Comparison of ENCODE assay signal across 8 mouse cellular contexts in genomic region chr16:30511563-30512340, GRCm38 (mm10). TPM values are rescaled to one million over a fixed set of nuclear protein-coding genes. Genes with fewer than 3 reads are reported as not detected.
DNase-seq lines count a peak whose midpoint lies in the region; ATAC-seq and TF ChIP-seq lines count a peak whose summit lies in the region.

No protein-coding gene starts in this region.

- peaks cover 12% of the 10 kb centered on the region for H3K36me3 ChIP-seq in embryonic facial prominence, embryonic 13.5 days
- peaks cover 15% of the 10 kb centered on the region for H3K36me3 ChIP-seq in limb, embryonic 10.5 days
- peaks cover 19% of the 10 kb centered on the region for H3K36me3 ChIP-seq in neural tube, embryonic 12.5 days

- peaks cover 4% of the 10 kb centered on the region; the same call in 1 of the 2 replicates for H3K9me3 ChIP-seq in embryonic facial prominence, embryonic 13.5 days
- no peaks in the 10 kb centered on the region for H3K9me3 ChIP-seq in limb, embryonic 10.5 days (replicated peaks)
- H3K9me3 ChIP-seq in neural tube, embryonic 12.5 days: no peaks in the 10 kb centered on the region

- H3K9ac ChIP-seq in embryonic facial prominence, embryonic 13.5 days: peak overlapping the region; percentile 88
- H3K9ac ChIP-seq in neural tube, embryonic 12.5 days: peak overlapping the region; percentile 75

- H3K4me1 ChIP-seq in embryonic facial prominence, embryonic 13.5 days: peaks cover 26% of the 10 kb centered on the region
- peaks cover 24% of the 10 kb centered on the region for H3K4me1 ChIP-seq in limb, embryonic 10.5 days
- peaks cover 27% of the 10 kb centered on the region for H3K4me1 ChIP-seq in neural tube, embryonic 12.5 days

- no peak for ATAC-seq in embryonic facial prominence, embryonic 13.5 days (ENCODE audit: insufficient number of reproducible peaks, insufficient read depth, low FRiP score, low TSS enrichment, low read depth)
- no peak for ATAC-seq in neural tube, embryonic 12.5 days (ENCODE audit: low FRiP score, low read depth)

- no peaks in the 10 kb centered on the region for H3K27me3 ChIP-seq in embryonic facial prominence, embryonic 13.5 days
- H3K27me3 ChIP-seq in limb, embryonic 10.5 days (ENCODE audit: low read depth, poor library complexity, severe bottlenecking): no peaks in the 10 kb centered on the region
- H3K27me3 ChIP-seq in neural tube, embryonic 12.5 days (replicated peaks): no peaks in the 10 kb centered on the region

- peak overlapping the region; percentile 98 for H3K27ac ChIP-seq in layer of hippocampus, adult 2 months
- peak overlapping the region; percentile 93; the same call in 1 of the 2 replicates for H3K27ac ChIP-seq in embryonic facial prominence, embryonic 13.5 days
- peak overlapping the region; percentile 96 for H3K27ac ChIP-seq in limb, embryonic 10.5 days
- no peak overlapping the region for H3K27ac ChIP-seq in neural tube, embryonic 12.5 days

- no peak for DNase-seq in layer of hippocampus, adult 2 months (ENCODE audit: low spot score in 2 of 2)
- no peak for DNase-seq in layer of hippocampus, adult 9-11 months
- DNase-seq in limb, embryonic 10.5 days (ENCODE audit: low spot score): no peak
- DNase-seq in layer of hippocampus, postnatal 36 days: no peak
- DNase-seq in cerebellum, adult 11 months: no peak
- no peak for DNase-seq in gastrocnemius, postnatal 10 days

- H3K4me2 ChIP-seq in embryonic facial prominence, embryonic 13.5 days: peak overlapping the region; percentile 71
- peak overlapping the region; percentile 70 for H3K4me2 ChIP-seq in neural tube, embryonic 12.5 days (replicated peaks)

- peak overlapping the region; percentile 60 for H3K4me3 ChIP-seq in layer of hippocampus, adult 2 months
- peak overlapping the region; percentile 68 for H3K4me3 ChIP-seq in embryonic facial prominence, embryonic 13.5 days
- peak overlapping the region; percentile 77 for H3K4me3 ChIP-seq in limb, embryonic 10.5 days
- H3K4me3 ChIP-seq in neural tube, embryonic 12.5 days: peak overlapping the region; percentile 57

- no peak for TF ChIP-seq CTCF in layer of hippocampus, adult 2 months (conservative IDR thresholded peaks at IDR 0.05)

- 82% methylated on average over 13 of the region's 13 CpGs for WGBS in embryonic facial prominence, embryonic 13.5 days
- 83% methylated on average over 13 of the region's 13 CpGs for WGBS in limb, embryonic 10.5 days
- WGBS in neural tube, embryonic 12.5 days: 84% methylated on average over 13 of the region's 13 CpGs

RNA-seq across cellular contexts. Expression of gene Tmem44, which starts 38.9 kb away (rescaled TPM):
- total RNA-seq in layer of hippocampus, adult 2 months (2021): 10 to 100 TPM; 28.5 to 32.0 TPM
- 32.5 and 32.7 TPM in 2 replicates for polyA plus RNA-seq in embryonic facial prominence, embryonic 13.5 days (2015; fragmentation: Nextera tagmentation; extraction: Ambion mirVana)
- 18.9 and 21.6 TPM in 2 replicates for polyA plus RNA-seq in limb, embryonic 10.5 days (2016; fragmentation: Nextera tagmentation; extraction: Ambion mirVana)
- polyA plus RNA-seq in neural tube, embryonic 12.5 days (2016; fragmentation: Nextera tagmentation; extraction: Ambion mirVana): 60.8 and 61.7 TPM in 2 replicates
- 10 to 100 TPM; 32.3 to 38.0 TPM for total RNA-seq in layer of hippocampus, postnatal 36 days (2021)
- total RNA-seq in gastrocnemius, postnatal 10 days (2021): 1 to 10 TPM; 5.3 to 8.7 TPM
